Mouse (Mus musculus): ENCODE results near the gene Rcor2. TPM values are rescaled to one million over a fixed set of nuclear protein-coding genes. Genes with fewer than 3 reads are reported as not detected.
A peak's percentile ranks its signal among the peaks of the same experiment; 100 is the strongest.

The Rcor2 gene
- total RNA-seq, 1 experiment: 161 TPM

DNA sequence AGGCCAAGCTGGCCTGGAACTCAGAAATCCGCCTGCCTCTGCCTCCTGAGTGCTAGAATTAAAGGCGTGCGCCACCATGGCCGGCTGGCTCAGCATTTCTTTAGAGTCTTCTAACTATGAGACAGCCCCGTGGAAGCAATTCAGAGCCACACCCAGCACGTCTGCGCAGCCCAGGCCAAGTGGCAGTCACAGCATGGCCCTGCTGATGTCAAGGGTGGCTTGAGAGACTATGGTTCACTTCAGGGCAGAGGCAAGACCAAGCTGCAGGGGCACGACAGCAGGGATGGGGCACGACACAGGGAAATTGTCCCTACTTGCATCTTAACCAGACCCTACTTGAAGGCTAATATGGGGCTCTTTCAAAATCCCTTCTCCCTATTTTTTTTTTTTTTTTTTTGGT is 31.7 kb upstream of the Rcor2 start:
- in situ Hi-C loops (cut with MboI; ENCODE audit: low sequenced_read_pairs in 2 of 2, unreplicated experiment in 2 of 2): no loop called here
- Histone ChIP-seq H3K9ac (ENCODE audit: insufficient read depth, low read depth, low read length, poor library complexity, severe bottlenecking) (no peak overlapping the region), H3K36me3 (ENCODE audit: control insufficient read depth, insufficient read depth, low read length, poor library complexity, severe bottlenecking) (peaks cover 38% of the 10 kb centered on the region), H3K27ac (ENCODE audit: insufficient read depth, low read depth, low read length, poor library complexity, severe bottlenecking) (no peak overlapping the region), H3K4me3 (ENCODE audit: insufficient read depth in 1 of 2, low read depth in 1 of 2, low read length in 2 of 2, poor library complexity in 1 of 2, severe bottlenecking in 1 of 2) (no peak overlapping the region), H3K4me1 (ENCODE audit: control insufficient read depth in 2 of 2, insufficient read depth in 2 of 2, low read length in 2 of 2, poor library complexity in 1 of 2) (no peaks in the 10 kb centered on the region), H3K9me3 (ENCODE audit: control insufficient read depth, insufficient read depth, low read depth, low read length) (no peaks in the 10 kb centered on the region)
- DNase-seq (ENCODE audit: low read depth, low spot score): no peak
- no peak for TF ChIP-seq HCFC1 (IDR thresholded peaks at IDR 0.05; ENCODE audit: borderline replicate concordance, insufficient read depth, low read length)
- TF ChIP-seq MAFK (IDR thresholded peaks at IDR 0.05; ENCODE audit: insufficient read depth, low read depth, low read length): no peak
- no peak for TF ChIP-seq ZNF384 (IDR thresholded peaks at IDR 0.05; ENCODE audit: low read depth, low read length)
- no peak for TF ChIP-seq ZC3H11A (IDR thresholded peaks at IDR 0.05; ENCODE audit: borderline replicate concordance, low read depth, low read length)
- no peak for TF ChIP-seq CHD2 (IDR thresholded peaks at IDR 0.05; ENCODE audit: low read depth, low read length)

DNA sequence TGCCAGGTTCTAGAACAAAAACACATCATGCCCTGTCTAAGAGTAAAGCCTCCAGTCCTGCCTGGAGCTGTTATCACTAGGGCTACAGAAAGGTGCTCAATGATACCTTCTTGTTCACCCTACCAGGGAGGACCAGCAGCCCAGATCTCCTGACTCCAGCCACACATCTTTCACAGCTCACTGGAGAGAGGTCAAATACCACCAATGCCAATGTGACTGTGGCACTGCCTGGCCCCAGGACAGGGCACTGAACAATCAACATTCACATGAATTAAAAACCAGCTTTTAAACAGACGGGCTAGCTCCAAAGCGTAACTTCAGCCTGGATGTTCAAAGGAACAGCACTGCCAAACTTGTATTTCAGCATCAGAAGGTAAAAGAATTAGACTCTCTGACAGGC is 31.1 kb upstream of the Rcor2 start:
- no peak for TF ChIP-seq HCFC1 (IDR thresholded peaks at IDR 0.05; ENCODE audit: borderline replicate concordance, insufficient read depth, low read length)
- no peak for TF ChIP-seq CHD2 (IDR thresholded peaks at IDR 0.05; ENCODE audit: low read depth, low read length)
- in situ Hi-C loops (cut with MboI; ENCODE audit: low sequenced_read_pairs in 2 of 2, unreplicated experiment in 2 of 2): no loop called here

DNA sequence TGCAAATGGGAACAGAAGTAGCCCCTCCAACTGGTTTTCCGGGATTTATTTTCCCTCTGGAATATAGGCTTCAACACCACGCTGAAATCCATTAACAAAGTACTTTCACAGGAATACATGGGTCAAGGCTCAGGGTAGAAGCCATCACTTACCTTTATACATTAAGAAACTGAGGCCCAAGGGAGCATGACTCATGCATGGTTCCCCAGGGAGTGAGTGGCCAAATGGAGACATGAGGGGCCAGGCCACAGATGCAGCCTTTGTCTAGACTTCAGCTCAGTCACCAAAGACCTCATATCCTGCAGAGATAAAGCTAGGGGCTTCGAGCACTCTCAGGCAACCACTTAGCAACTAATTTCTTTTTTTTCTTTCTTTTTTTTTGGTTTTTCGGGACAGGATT is 30.4 kb upstream of the Rcor2 start:
- Histone ChIP-seq H3K4me1 (ENCODE audit: control insufficient read depth in 2 of 2, insufficient read depth in 2 of 2, low read length in 2 of 2, poor library complexity in 1 of 2) (no peaks in the 10 kb centered on the region; a peak in 1 of 4 replicates), H3K9me3 (ENCODE audit: control insufficient read depth, insufficient read depth, low read depth, low read length) (no peaks in the 10 kb centered on the region), H3K4me3 (ENCODE audit: insufficient read depth in 1 of 2, low read depth in 1 of 2, low read length in 2 of 2, poor library complexity in 1 of 2, severe bottlenecking in 1 of 2) (no peak overlapping the region), H3K27ac (ENCODE audit: insufficient read depth, low read depth, low read length, poor library complexity, severe bottlenecking) (no peak overlapping the region), H3K36me3 (ENCODE audit: control insufficient read depth, insufficient read depth, low read length, poor library complexity, severe bottlenecking) (peaks cover 32% of the 10 kb centered on the region), H3K9ac (ENCODE audit: insufficient read depth, low read depth, low read length, poor library complexity, severe bottlenecking) (no peak overlapping the region)
- in situ Hi-C loops (cut with MboI; ENCODE audit: low sequenced_read_pairs in 2 of 2, unreplicated experiment in 2 of 2): no loop called here
- TF ChIP-seq ZNF384 (IDR thresholded peaks at IDR 0.05; ENCODE audit: low read depth, low read length): no peak
- TF ChIP-seq CHD2 (IDR thresholded peaks at IDR 0.05; ENCODE audit: low read depth, low read length): no peak
- no peak for DNase-seq (ENCODE audit: low read depth, low spot score)

More for the DNA sequence above, 31.1 kb upstream of the Rcor2 start:
- no peak for DNase-seq (ENCODE audit: low read depth, low spot score)
- no peak overlapping the region for H3K27ac ChIP-seq (ENCODE audit: insufficient read depth, low read depth, low read length, poor library complexity, severe bottlenecking)
- H3K36me3 ChIP-seq (ENCODE audit: control insufficient read depth, insufficient read depth, low read length, poor library complexity, severe bottlenecking): peaks cover 33% of the 10 kb centered on the region
- H3K4me1 ChIP-seq (ENCODE audit: control insufficient read depth in 2 of 2, insufficient read depth in 2 of 2, low read length in 2 of 2, poor library complexity in 1 of 2): no peaks in the 10 kb centered on the region
- no peaks in the 10 kb centered on the region for H3K9me3 ChIP-seq (ENCODE audit: control insufficient read depth, insufficient read depth, low read depth, low read length)
- H3K9ac ChIP-seq (ENCODE audit: insufficient read depth, low read depth, low read length, poor library complexity, severe bottlenecking): no peak overlapping the region
- H3K4me3 ChIP-seq (ENCODE audit: insufficient read depth in 1 of 2, low read depth in 1 of 2, low read length in 2 of 2, poor library complexity in 1 of 2, severe bottlenecking in 1 of 2): no peak overlapping the region

- Histone ChIP-seq H3K27ac (ENCODE audit: insufficient read depth, low read depth, low read length, poor library complexity, severe bottlenecking) (no peak overlapping the region), H3K36me3 (ENCODE audit: control insufficient read depth, insufficient read depth, low read length, poor library complexity, severe bottlenecking) (peaks cover 15% of the 10 kb centered on the region), H3K4me3 (ENCODE audit: insufficient read depth in 1 of 2, low read depth in 1 of 2, low read length in 2 of 2, poor library complexity in 1 of 2, severe bottlenecking in 1 of 2) (peak overlapping the region; percentile 78 to 93; a peak in 2 of 4 replicates), H3K9ac (ENCODE audit: insufficient read depth, low read depth, low read length, poor library complexity, severe bottlenecking) (no peak overlapping the region), H3K4me1 (ENCODE audit: control insufficient read depth in 2 of 2, insufficient read depth in 2 of 2, low read length in 2 of 2, poor library complexity in 1 of 2) (peaks cover 0 to 5% of the 10 kb centered on the region in 2 experiments; a peak in 2 of 4 replicates), H3K9me3 (ENCODE audit: control insufficient read depth, insufficient read depth, low read depth, low read length) (no peaks in the 10 kb centered on the region)
- DNase-seq (ENCODE audit: low read depth, low spot score): no peak
- TF ChIP-seq ZNF384 (IDR thresholded peaks at IDR 0.05; ENCODE audit: low read depth, low read length): no peak
- TF ChIP-seq HCFC1 (IDR thresholded peaks at IDR 0.05; ENCODE audit: borderline replicate concordance, insufficient read depth, low read length): no peak
- TF ChIP-seq CHD2 (IDR thresholded peaks at IDR 0.05; ENCODE audit: low read depth, low read length): no peak
- no peak for TF ChIP-seq ZC3H11A (IDR thresholded peaks at IDR 0.05; ENCODE audit: borderline replicate concordance, low read depth, low read length)
- no peak for TF ChIP-seq MAFK (IDR thresholded peaks at IDR 0.05; ENCODE audit: insufficient read depth, low read depth, low read length)
- in situ Hi-C loops (cut with MboI; ENCODE audit: low sequenced_read_pairs in 2 of 2, unreplicated experiment in 2 of 2): no loop called here
Measured at GRCm38 (mm10) chr19:7239574-7239973, 27.6 kb upstream of the Rcor2 start.

GRCm38 (mm10) chr19:7240291-7240690 is 26.8 kb upstream of the Rcor2 start:
- Histone ChIP-seq H3K4me1 (ENCODE audit: control insufficient read depth in 2 of 2, insufficient read depth in 2 of 2, low read length in 2 of 2, poor library complexity in 1 of 2) (peaks cover 0 to 5% of the 10 kb centered on the region in 2 experiments; a peak in 2 of 4 replicates), H3K36me3 (ENCODE audit: control insufficient read depth, insufficient read depth, low read length, poor library complexity, severe bottlenecking) (peaks cover 14% of the 10 kb centered on the region), H3K9ac (ENCODE audit: insufficient read depth, low read depth, low read length, poor library complexity, severe bottlenecking) (peak overlapping the region; percentile 96), H3K4me3 (ENCODE audit: insufficient read depth in 1 of 2, low read depth in 1 of 2, low read length in 2 of 2, poor library complexity in 1 of 2, severe bottlenecking in 1 of 2) (peak overlapping the region; percentile 78 to 93), H3K27ac (ENCODE audit: insufficient read depth, low read depth, low read length, poor library complexity, severe bottlenecking) (peak overlapping the region; percentile 86), H3K9me3 (ENCODE audit: control insufficient read depth, insufficient read depth, low read depth, low read length) (no peaks in the 10 kb centered on the region)
- in situ Hi-C loops (cut with MboI; ENCODE audit: low sequenced_read_pairs in 2 of 2, unreplicated experiment in 2 of 2): no loop called here
- DNase-seq (ENCODE audit: low read depth, low spot score): no peak
- TF ChIP-seq CHD2 (IDR thresholded peaks at IDR 0.05; ENCODE audit: low read depth, low read length): no peak
- TF ChIP-seq MAFK (IDR thresholded peaks at IDR 0.05; ENCODE audit: insufficient read depth, low read depth, low read length): no peak
- TF ChIP-seq ZC3H11A (IDR thresholded peaks at IDR 0.05; ENCODE audit: borderline replicate concordance, low read depth, low read length): no peak
- TF ChIP-seq HCFC1 (IDR thresholded peaks at IDR 0.05; ENCODE audit: borderline replicate concordance, insufficient read depth, low read length): no peak
- no peak for TF ChIP-seq ZNF384 (IDR thresholded peaks at IDR 0.05; ENCODE audit: low read depth, low read length)

Data from ES-E14 (cell line).